Mouse (Mus musculus) thymus, adult 2 months (tissue): Measurements from ENCODE around the gene Mrgprg.

ENCODE experiments used
- CTCF ChIP-seq: fragments of 200-500 bp; IDR thresholded peaks from 2 replicates; pipeline ENCODE4 v1.5.1; 2012; ENCODE audit warnings: mild to moderate bottlenecking, control low read depth, low read length, moderate library complexity, borderline replicate concordance; ENCODE audit not compliant: control insufficient read depth, poor library complexity, insufficient read depth; ENCODE audit errors: extremely low read depth
- POLR2A ChIP-seq: fragments of 200-500 bp; IDR thresholded peaks from 2 replicates; pipeline ENCODE4 v1.6.1; 2012; ENCODE audit warnings: mild to moderate bottlenecking, low read length, control low read depth, moderate library complexity; ENCODE audit not compliant: control insufficient read depth, poor library complexity, insufficient read depth; ENCODE audit errors: extremely low read depth

DNA sequence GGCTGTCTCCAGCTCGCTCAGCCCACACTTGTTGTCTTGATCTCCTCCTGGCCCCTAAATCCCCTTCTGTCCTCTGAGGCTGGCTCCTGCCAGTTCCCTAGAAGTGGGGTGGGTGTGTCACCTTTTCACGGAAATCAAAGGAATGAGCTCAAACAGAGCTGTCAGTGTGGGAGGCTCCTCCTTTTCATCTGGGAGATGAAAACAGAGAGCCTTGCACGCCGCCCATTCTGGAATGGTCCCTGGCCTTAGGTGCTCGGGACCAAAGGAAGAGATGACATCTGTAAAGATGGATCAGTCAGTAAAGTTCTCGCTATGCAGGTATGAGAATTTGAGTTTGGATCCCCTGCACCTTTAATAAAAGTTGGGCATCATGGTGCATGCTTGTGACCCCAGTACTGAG, at the start of gene Mrgprg:
- TF ChIP-seq POLR2A (no peak), CTCF (no peak)
